Mouse (Mus musculus): ENCODE measurements around the gene Appl1. TPM values are rescaled to one million over a fixed set of nuclear protein-coding genes. Genes with fewer than 3 reads are reported as not detected.
"Not testable (repeated sequence)": the region's sequence is repeated elsewhere in the genome, so short reads cannot be mapped to it uniquely, and the experiment has no call there.

Gene Appl1
- polyA plus RNA-seq, 1 experiment from 2014 or later = 36.8 TPM

DNA sequence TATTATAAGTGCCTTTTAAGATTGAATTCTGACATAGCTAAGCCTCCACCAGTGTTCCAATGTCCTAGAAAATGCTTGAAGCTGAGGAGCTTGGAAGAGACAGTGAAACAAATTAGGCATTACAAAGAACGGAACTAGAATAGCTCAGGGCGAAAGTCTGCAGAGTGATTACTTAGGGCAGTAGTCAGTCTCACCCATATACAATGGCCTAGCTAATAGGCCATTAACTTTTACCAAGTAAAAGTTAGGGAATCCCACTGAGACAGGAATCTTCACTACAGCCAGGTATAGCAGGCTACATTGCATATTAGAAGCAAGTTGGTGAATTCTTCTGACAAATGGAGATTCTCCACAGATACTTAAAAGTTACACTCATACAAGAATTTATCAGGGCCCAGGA, 14.9 kb downstream of the Appl1 start:
- not testable (repeated sequence) for H3K4me3 ChIP-seq (ENCODE audit: low read depth, low read length); H3K4me2 ChIP-seq (ENCODE audit: low read depth, severe bottlenecking); H3K9me3 ChIP-seq (ENCODE audit: control insufficient read depth, low read length); H3K27ac ChIP-seq (replicated peaks; ENCODE audit: low read depth, low read length); H3K27me3 ChIP-seq (ENCODE audit: control insufficient read depth, insufficient read depth, low read length); H3K9ac ChIP-seq (ENCODE audit: low read length); DNase-seq (ENCODE audit: low spot score); ATAC-seq (ENCODE audit: insufficient number of reproducible peaks, low FRiP score, low TSS enrichment, low read depth); H3K36me3 ChIP-seq (ENCODE audit: control insufficient read depth, insufficient read depth, low read length); H3K4me1 ChIP-seq (ENCODE audit: control insufficient read depth, insufficient read depth, low read length)
- 82% methylated on average over 2 of the region's 2 CpGs for WGBS

DNA sequence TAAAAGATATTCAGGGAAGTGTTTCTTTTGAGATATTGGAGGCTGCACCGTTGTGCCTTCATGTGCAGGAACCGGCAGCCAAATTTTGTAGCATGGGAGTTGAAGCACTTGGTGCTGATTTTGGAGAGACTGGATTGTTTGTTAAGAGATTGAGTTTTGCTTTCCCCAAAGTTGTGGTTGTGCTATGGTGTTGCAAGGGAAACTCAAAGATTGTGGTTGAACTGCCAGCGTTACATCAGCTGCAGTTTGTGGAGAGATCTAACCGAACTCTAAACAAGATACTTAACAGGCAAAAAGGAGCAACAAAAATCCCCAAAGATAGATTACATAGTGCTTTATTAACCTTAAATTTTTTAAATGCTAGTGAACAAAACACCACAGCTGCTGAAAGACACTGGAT, 35.5 kb downstream of the Appl1 start:
- DNase-seq (ENCODE audit: low spot score) = no peak
- no peaks in the 10 kb centered on the region; the same call in 1 of the 2 replicates for H3K36me3 ChIP-seq (ENCODE audit: control insufficient read depth, insufficient read depth, low read length)
- H3K9ac ChIP-seq (ENCODE audit: low read length) = no peak overlapping the region

DNA sequence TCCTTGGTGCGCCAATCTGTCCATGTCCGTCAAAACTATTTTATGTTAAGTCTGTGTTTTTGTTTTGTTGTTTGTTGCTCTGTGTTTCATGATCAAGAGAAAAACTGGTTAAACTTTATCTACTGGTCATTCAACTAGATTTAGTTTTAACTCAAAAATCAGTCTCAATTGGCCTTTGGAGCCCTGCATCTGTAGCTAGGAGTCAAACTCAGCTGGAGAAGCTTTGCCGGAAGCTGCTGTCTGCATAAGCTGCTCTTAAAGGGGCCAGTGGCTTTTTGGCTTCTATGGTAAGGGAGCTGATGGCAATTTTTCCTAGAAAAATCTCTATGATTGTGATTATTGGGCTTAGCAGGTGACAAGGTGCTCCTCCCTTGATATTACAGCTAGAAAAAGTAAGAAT, 36.1 kb downstream of the Appl1 start:
- H3K36me3 ChIP-seq (ENCODE audit: control insufficient read depth, insufficient read depth, low read length) = no peaks in the 10 kb centered on the region; the same call in 1 of the 2 replicates
- no peak overlapping the region for H3K4me3 ChIP-seq (ENCODE audit: low read depth, low read length)
- no peaks in the 10 kb centered on the region for H3K9me3 ChIP-seq (ENCODE audit: control insufficient read depth, low read length)
- no peak overlapping the region for H3K4me2 ChIP-seq (ENCODE audit: low read depth, severe bottlenecking)
- no peak for ATAC-seq (ENCODE audit: insufficient number of reproducible peaks, low FRiP score, low TSS enrichment, low read depth)
- no peak overlapping the region for H3K27ac ChIP-seq (replicated peaks; ENCODE audit: low read depth, low read length)
- no peaks in the 10 kb centered on the region for H3K4me1 ChIP-seq (ENCODE audit: control insufficient read depth, insufficient read depth, low read length)
- no peak overlapping the region for H3K9ac ChIP-seq (ENCODE audit: low read length)
- 88% methylated on average over 3 of the region's 3 CpGs for WGBS
- no peaks in the 10 kb centered on the region for H3K27me3 ChIP-seq (ENCODE audit: control insufficient read depth, insufficient read depth, low read length)
- no peak for DNase-seq (ENCODE audit: low spot score)

More for the DNA sequence above, 35.5 kb downstream of the Appl1 start:
- Histone ChIP-seq H3K27ac (replicated peaks; ENCODE audit: low read depth, low read length) (no peak overlapping the region), H3K4me2 (ENCODE audit: low read depth, severe bottlenecking) (no peak overlapping the region), H3K4me3 (ENCODE audit: low read depth, low read length) (no peak overlapping the region), H3K4me1 (ENCODE audit: control insufficient read depth, insufficient read depth, low read length) (no peaks in the 10 kb centered on the region), H3K9me3 (ENCODE audit: control insufficient read depth, low read length) (no peaks in the 10 kb centered on the region), H3K27me3 (ENCODE audit: control insufficient read depth, insufficient read depth, low read length) (no peaks in the 10 kb centered on the region)
- 90% methylated on average over 4 of the region's 4 CpGs for WGBS
- no peak for ATAC-seq (ENCODE audit: insufficient number of reproducible peaks, low FRiP score, low TSS enrichment, low read depth)

DNA sequence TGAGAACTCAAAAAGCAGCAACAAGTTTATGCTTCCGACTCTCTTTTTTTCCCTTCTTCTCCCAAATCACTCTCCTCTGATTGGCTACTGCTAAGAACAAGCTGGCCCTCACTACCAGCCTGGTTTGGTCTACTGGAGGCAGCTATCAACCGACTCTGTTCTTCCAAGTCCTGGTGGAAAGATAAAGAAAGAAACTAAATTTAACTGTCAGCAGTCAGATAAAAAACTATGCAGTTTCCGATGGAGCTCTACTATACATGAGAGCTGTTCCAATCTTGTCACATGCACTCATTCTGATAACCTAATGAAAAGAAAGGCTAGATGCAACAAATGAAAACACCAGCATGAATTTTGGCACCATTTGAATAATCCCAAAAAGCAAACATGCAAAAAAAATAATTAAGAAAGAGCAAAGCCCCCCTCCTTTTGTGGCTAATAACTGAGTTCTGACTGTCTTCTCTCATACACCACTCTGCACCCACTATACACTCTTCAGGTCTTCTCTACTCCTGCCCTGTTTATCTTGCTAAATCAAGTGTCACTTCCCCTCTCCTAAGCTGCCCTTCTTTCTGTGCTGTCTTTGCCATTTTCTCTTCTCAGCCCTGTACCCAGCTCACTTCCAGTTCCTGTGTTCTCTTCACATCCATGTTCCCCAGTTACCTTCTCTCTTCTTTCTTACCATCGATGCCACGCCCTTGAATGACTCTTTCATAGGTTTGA, 47.2 kb downstream of the Appl1 start:
- 93% methylated on average over 5 of the region's 5 CpGs for WGBS
- Histone ChIP-seq H3K4me2 (ENCODE audit: low read depth, severe bottlenecking) (no peak overlapping the region), H3K27ac (replicated peaks; ENCODE audit: low read depth, low read length) (no peak overlapping the region), H3K9me3 (ENCODE audit: control insufficient read depth, low read length) (no peaks in the 10 kb centered on the region), H3K9ac (ENCODE audit: low read length) (no peak overlapping the region), H3K4me1 (ENCODE audit: control insufficient read depth, insufficient read depth, low read length) (no peaks in the 10 kb centered on the region), H3K36me3 (ENCODE audit: control insufficient read depth, insufficient read depth, low read length) (peaks cover 2% of the 10 kb centered on the region; the same call in 1 of the 2 replicates), H3K27me3 (ENCODE audit: control insufficient read depth, insufficient read depth, low read length) (no peaks in the 10 kb centered on the region), H3K4me3 (ENCODE audit: low read depth, low read length) (no peak overlapping the region)
- DNase-seq (ENCODE audit: low spot score) = no peak
- ATAC-seq (ENCODE audit: insufficient number of reproducible peaks, low FRiP score, low TSS enrichment, low read depth) = no peak

DNA sequence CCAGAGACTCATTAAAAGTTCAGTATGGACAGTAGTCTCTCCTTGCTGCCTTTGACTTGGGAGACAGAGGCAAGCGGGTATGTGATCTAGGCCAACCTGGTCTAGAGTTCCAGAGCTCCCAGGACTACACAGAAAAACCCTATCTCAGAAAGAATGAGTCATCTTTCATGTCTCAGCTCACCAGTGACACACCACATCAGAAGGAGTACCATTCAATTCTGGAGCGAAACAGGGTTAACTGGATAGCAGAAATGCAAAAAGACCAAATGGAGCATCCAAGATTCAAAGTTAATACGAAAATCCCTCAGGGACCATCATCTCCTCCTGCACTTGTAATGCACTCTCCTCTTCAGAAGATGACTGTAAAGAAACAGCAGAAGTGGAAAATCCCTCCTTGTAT, 51.7 kb downstream of the Appl1 start:
- 90% methylated on average over 3 of the region's 3 CpGs for WGBS
- Histone ChIP-seq H3K4me3 (ENCODE audit: low read depth, low read length) (no peak overlapping the region), H3K27me3 (ENCODE audit: control insufficient read depth, insufficient read depth, low read length) (no peaks in the 10 kb centered on the region), H3K9me3 (ENCODE audit: control insufficient read depth, low read length) (no peaks in the 10 kb centered on the region), H3K4me1 (ENCODE audit: control insufficient read depth, insufficient read depth, low read length) (no peaks in the 10 kb centered on the region), H3K4me2 (ENCODE audit: low read depth, severe bottlenecking) (no peak overlapping the region), H3K9ac (ENCODE audit: low read length) (no peak overlapping the region), H3K27ac (replicated peaks; ENCODE audit: low read depth, low read length) (no peak overlapping the region), H3K36me3 (ENCODE audit: control insufficient read depth, insufficient read depth, low read length) (no peaks in the 10 kb centered on the region)
- ATAC-seq (ENCODE audit: insufficient number of reproducible peaks, low FRiP score, low TSS enrichment, low read depth) (no peak), DNase-seq (ENCODE audit: low spot score) (no peak)

DNA sequence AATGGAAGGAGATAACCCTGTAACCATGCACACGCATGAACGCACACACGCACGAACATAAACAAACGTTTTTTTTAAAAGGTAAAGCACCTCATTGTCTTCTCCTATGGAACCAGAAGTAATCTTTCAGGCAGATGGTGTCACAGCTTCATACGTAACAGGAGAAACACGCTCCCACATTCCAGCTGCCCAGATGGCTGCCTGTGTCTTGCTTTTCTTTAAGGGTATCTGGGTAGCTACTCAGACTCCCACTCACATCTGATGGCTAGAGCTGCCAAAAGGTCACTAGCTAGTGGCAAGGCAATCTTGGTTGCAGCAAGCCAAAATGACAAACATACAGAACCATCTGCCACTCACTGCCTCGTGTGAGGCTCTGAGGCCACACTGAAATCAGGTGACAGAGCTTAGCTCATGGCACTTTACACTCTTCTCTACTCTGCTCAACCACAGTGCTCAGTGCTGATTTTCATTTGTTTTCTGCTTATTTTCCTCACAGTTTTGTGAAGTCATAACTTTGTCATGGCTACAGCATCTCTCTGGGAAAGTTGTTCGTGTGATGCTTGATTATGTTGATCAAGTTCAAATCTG, 57.3 kb downstream of the Appl1 start:
- Histone ChIP-seq H3K4me1 (ENCODE audit: control insufficient read depth, insufficient read depth, low read length) (no peaks in the 10 kb centered on the region), H3K9me3 (ENCODE audit: control insufficient read depth, low read length) (no peaks in the 10 kb centered on the region), H3K27me3 (ENCODE audit: control insufficient read depth, insufficient read depth, low read length) (no peaks in the 10 kb centered on the region), H3K9ac (ENCODE audit: low read length) (no peak overlapping the region), H3K36me3 (ENCODE audit: control insufficient read depth, insufficient read depth, low read length) (no peaks in the 10 kb centered on the region), H3K4me3 (ENCODE audit: low read depth, low read length) (no peak overlapping the region), H3K27ac (replicated peaks; ENCODE audit: low read depth, low read length) (no peak overlapping the region), H3K4me2 (ENCODE audit: low read depth, severe bottlenecking) (no peak overlapping the region)
- DNase-seq (ENCODE audit: low spot score) (no peak), ATAC-seq (ENCODE audit: insufficient number of reproducible peaks, low FRiP score, low TSS enrichment, low read depth) (no peak)
- 87% methylated on average over 9 of the region's 9 CpGs for WGBS

DNA sequence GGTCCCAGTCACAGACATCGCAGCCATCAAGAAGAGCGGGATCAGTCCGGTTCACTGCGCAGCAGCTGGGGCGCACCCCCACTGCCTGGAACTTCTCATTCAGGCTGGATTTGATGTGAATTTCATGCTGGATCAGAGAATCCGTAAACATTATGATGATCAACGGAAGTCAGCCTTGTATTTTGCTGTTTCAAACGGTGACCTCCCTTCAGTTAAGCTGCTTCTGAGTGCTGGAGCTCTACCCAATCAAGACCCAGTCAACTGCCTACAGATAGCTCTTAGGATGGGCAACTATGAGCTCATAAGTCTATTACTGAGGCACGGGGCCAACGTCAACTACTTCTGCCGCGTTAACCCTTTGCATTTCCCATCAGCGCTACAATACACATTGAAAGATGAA, 59.2 kb downstream of the Appl1 start:
- no peak for ATAC-seq (ENCODE audit: insufficient number of reproducible peaks, low FRiP score, low TSS enrichment, low read depth)
- no peaks in the 10 kb centered on the region for H3K27me3 ChIP-seq (ENCODE audit: control insufficient read depth, insufficient read depth, low read length)
- WGBS = 93% methylated on average over 13 of the region's 13 CpGs
- H3K9ac ChIP-seq (ENCODE audit: low read length) = no peak overlapping the region
- no peak overlapping the region for H3K27ac ChIP-seq (replicated peaks; ENCODE audit: low read depth, low read length)
- no peak for DNase-seq (ENCODE audit: low spot score)
- H3K4me3 ChIP-seq (ENCODE audit: low read depth, low read length) = no peak overlapping the region
- no peak overlapping the region for H3K4me2 ChIP-seq (ENCODE audit: low read depth, severe bottlenecking)
- no peaks in the 10 kb centered on the region for H3K36me3 ChIP-seq (ENCODE audit: control insufficient read depth, insufficient read depth, low read length)
- no peaks in the 10 kb centered on the region for H3K4me1 ChIP-seq (ENCODE audit: control insufficient read depth, insufficient read depth, low read length)
- H3K9me3 ChIP-seq (ENCODE audit: control insufficient read depth, low read length) = no peaks in the 10 kb centered on the region

DNA sequence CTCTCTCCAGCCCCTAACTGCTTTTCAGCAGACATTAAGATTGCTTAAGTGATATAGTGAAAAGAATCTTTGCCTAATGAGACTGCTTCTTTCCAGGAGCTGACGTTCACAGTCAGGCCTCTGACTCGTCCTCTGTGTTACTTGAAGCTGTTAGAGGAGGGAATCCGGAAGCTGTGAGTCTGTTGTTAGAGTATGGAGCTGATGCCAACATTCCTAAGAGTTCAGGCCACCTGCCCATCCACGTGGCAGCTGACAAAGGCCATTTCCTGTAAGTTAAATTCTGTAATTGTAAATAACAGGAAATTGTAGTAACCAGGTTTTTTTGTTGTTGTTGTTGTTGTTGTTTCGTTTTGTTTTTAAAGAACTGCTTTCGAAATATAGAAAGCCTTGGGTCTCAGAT, 59.8 kb downstream of the Appl1 start:
- H3K4me1 ChIP-seq (ENCODE audit: control insufficient read depth, insufficient read depth, low read length) = no peaks in the 10 kb centered on the region
- no peak overlapping the region for H3K4me2 ChIP-seq (ENCODE audit: low read depth, severe bottlenecking)
- DNase-seq (ENCODE audit: low spot score) = no peak
- no peak overlapping the region for H3K27ac ChIP-seq (replicated peaks; ENCODE audit: low read depth, low read length)
- 76% methylated on average over 6 of the region's 6 CpGs for WGBS
- ATAC-seq (ENCODE audit: insufficient number of reproducible peaks, low FRiP score, low TSS enrichment, low read depth) = no peak
- H3K9me3 ChIP-seq (ENCODE audit: control insufficient read depth, low read length) = no peaks in the 10 kb centered on the region
- H3K27me3 ChIP-seq (ENCODE audit: control insufficient read depth, insufficient read depth, low read length) = no peaks in the 10 kb centered on the region
- H3K9ac ChIP-seq (ENCODE audit: low read length) = no peak overlapping the region
- no peak overlapping the region for H3K4me3 ChIP-seq (ENCODE audit: low read depth, low read length)
- no peaks in the 10 kb centered on the region for H3K36me3 ChIP-seq (ENCODE audit: control insufficient read depth, insufficient read depth, low read length)
